Mouse (Mus musculus) limb, embryonic 11.5 days (tissue): ENCODE measurements at regions not wholly inside any gene's neighbourhood (a gene's known extent, or its start where the extent isn't known, plus 50 kb on each side); places are given as distances from the start of the nearest gene placed in this dataset.

Experiments
- ATAC-seq: fragments of 200-750 bp; cut with Nextera tagmentation; 2 replicates; pipeline ENCODE4 v1.8.0; 2017; ENCODE audit warnings: low read depth; ENCODE audit not compliant: insufficient number of reproducible peaks, low FRiP score, low TSS enrichment
- DNase-seq: peaks from one replicate; pipeline ENCODE4 v3.0.0-alpha.2; 2015; ENCODE audit warnings: low spot score
- H3K27ac ChIP-seq: fragments of 300-500 bp; sonication (generic); replicated peaks from 2 replicates; pipeline ENCODE4 v1.5.1; 2014; ENCODE audit warnings: low read depth, mild to moderate bottlenecking, low read length
- H3K27me3 ChIP-seq: fragments of 300-500 bp; sonication (generic); 2 replicates; pipeline ENCODE4 v1.6.1; 2014; ENCODE audit warnings: mild to moderate bottlenecking, low read length, mixed read lengths; ENCODE audit not compliant: control insufficient read depth, insufficient read depth
- H3K36me3 ChIP-seq: fragments of 300-500 bp; sonication (generic); 2 replicates; pipeline ENCODE4 v1.6.1; 2014; ENCODE audit warnings: mild to moderate bottlenecking, low read length, moderate library complexity, mixed read lengths; ENCODE audit not compliant: control insufficient read depth, insufficient read depth
- H3K4me1 ChIP-seq: fragments of 300-500 bp; sonication (generic); 2 replicates; pipeline ENCODE4 v1.6.1; 2014; ENCODE audit warnings: low read length, mixed read lengths; ENCODE audit not compliant: control insufficient read depth, insufficient read depth
- H3K4me2 ChIP-seq: fragments of 300-500 bp; sonication (generic); 2 replicates; pipeline ENCODE4 v1.6.1; 2014; ENCODE audit warnings: low read depth, mild to moderate bottlenecking, moderate library complexity; ENCODE audit not compliant: severe bottlenecking
- H3K4me3 ChIP-seq: fragments of 300-500 bp; sonication (generic); 2 replicates; pipeline ENCODE4 v1.5.1; 2014; ENCODE audit warnings: low read depth, low read length
- H3K9ac ChIP-seq: fragments of 300-500 bp; sonication (generic); 2 replicates; pipeline ENCODE4 v1.6.1; 2014; ENCODE audit warnings: mild to moderate bottlenecking, low read length
- H3K9me3 ChIP-seq: fragments of 300-500 bp; sonication (generic); 2 replicates; pipeline ENCODE4 v1.6.1; 2016; ENCODE audit warnings: low read length; ENCODE audit not compliant: control insufficient read depth
- WGBS: fragments of 180-500 bp; shearing (Covaris S2); extraction: QIAGEN DNeasy Blood & Tissue Kit; methylation state at CpG from one replicate; pipeline ENCODE4 v1.1.7; 2014; 5-methylcytosine and 5-hydroxymethylcytosine counted together

- WGBS = 27% methylated on average over 16 of the region's 16 CpGs
- Histone ChIP-seq H3K36me3 (no peaks in the 10 kb centered on the region), H3K9me3 (no peaks in the 10 kb centered on the region), H3K4me1 (no peaks in the 10 kb centered on the region), H3K9ac (no peak overlapping the region), H3K4me2 (no peak overlapping the region), H3K27ac (no peak overlapping the region), H3K27me3 (no peaks in the 10 kb centered on the region), H3K4me3 (no peak overlapping the region)
- ATAC-seq (peak; percentile 22; the same call in 1 of the 2 replicates), DNase-seq (no peak)
Measured at GRCm38 (mm10) chr4:8423392-8424045, 184.7 kb upstream of the Car8 start.

GRCm38 (mm10) chr4:8421285-8421684 lies 182.4 kb upstream of the Car8 start:
- Histone ChIP-seq H3K9me3 (no peaks in the 10 kb centered on the region), H3K4me3 (no peak overlapping the region), H3K4me1 (no peaks in the 10 kb centered on the region), H3K4me2 (no peak overlapping the region), H3K36me3 (no peaks in the 10 kb centered on the region), H3K27me3 (no peaks in the 10 kb centered on the region), H3K9ac (no peak overlapping the region), H3K27ac (no peak overlapping the region)
- 90% methylated on average over 6 of the region's 6 CpGs for WGBS
- ATAC-seq (no peak), DNase-seq (no peak)

- no peaks in the 10 kb centered on the region for H3K36me3 ChIP-seq
- no peak overlapping the region for H3K4me2 ChIP-seq
- no peak for DNase-seq
- 24% methylated on average over 1 of the region's 1 CpGs for WGBS
- no peaks in the 10 kb centered on the region for H3K27me3 ChIP-seq
- H3K27ac ChIP-seq = no peak overlapping the region
- H3K4me3 ChIP-seq = no peak overlapping the region
- H3K9ac ChIP-seq = no peak overlapping the region
- no peak for ATAC-seq
- no peaks in the 10 kb centered on the region for H3K4me1 ChIP-seq
- no peaks in the 10 kb centered on the region for H3K9me3 ChIP-seq
Measured at GRCm38 (mm10) chr4:8418374-8419031, 179.7 kb upstream of the Car8 start.

GRCm38 (mm10) chr4:8417821-8418220 lies 179.0 kb upstream of the Car8 start:
- no peak overlapping the region for H3K9ac ChIP-seq

GRCm38 (mm10) chr4:8413307-8413706 lies 174.5 kb upstream of the Car8 start:
- H3K27ac ChIP-seq = no peak overlapping the region
- no peaks in the 10 kb centered on the region for H3K36me3 ChIP-seq
- H3K4me1 ChIP-seq = no peaks in the 10 kb centered on the region
- ATAC-seq (no peak), DNase-seq (no peak)
- no peaks in the 10 kb centered on the region for H3K27me3 ChIP-seq
- no peak overlapping the region for H3K4me3 ChIP-seq
- H3K9ac ChIP-seq = no peak overlapping the region
- no peaks in the 10 kb centered on the region for H3K9me3 ChIP-seq
- H3K4me2 ChIP-seq = no peak overlapping the region

More at GRCm38 (mm10) chr4:8417821-8418220, 179.0 kb upstream of the Car8 start:
- DNase-seq (no peak), ATAC-seq (no peak)
- no peak overlapping the region for H3K4me3 ChIP-seq
- H3K27ac ChIP-seq = no peak overlapping the region
- H3K27me3 ChIP-seq = no peaks in the 10 kb centered on the region
- no peak overlapping the region for H3K4me2 ChIP-seq
- H3K36me3 ChIP-seq = no peaks in the 10 kb centered on the region
- no peaks in the 10 kb centered on the region for H3K4me1 ChIP-seq
- no peaks in the 10 kb centered on the region for H3K9me3 ChIP-seq
- WGBS = 45% methylated on average over 5 of the region's 5 CpGs

- no peaks in the 10 kb centered on the region for H3K4me1 ChIP-seq
- no peaks in the 10 kb centered on the region for H3K27me3 ChIP-seq
- H3K4me3 ChIP-seq = no peak overlapping the region
- H3K9ac ChIP-seq = no peak overlapping the region
- DNase-seq = no peak
- ATAC-seq = no peak
- 92% methylated on average over 2 of the region's 2 CpGs for WGBS
- no peaks in the 10 kb centered on the region for H3K36me3 ChIP-seq
- no peaks in the 10 kb centered on the region for H3K9me3 ChIP-seq
- no peak overlapping the region for H3K4me2 ChIP-seq
- no peak overlapping the region for H3K27ac ChIP-seq
Measured at GRCm38 (mm10) chr4:8400069-8400468, 161.2 kb upstream of the Car8 start.

- H3K27ac ChIP-seq = no peak overlapping the region
- H3K27me3 ChIP-seq = no peaks in the 10 kb centered on the region
- no peak overlapping the region for H3K9ac ChIP-seq
- no peaks in the 10 kb centered on the region for H3K9me3 ChIP-seq
- DNase-seq (no peak), ATAC-seq (no peak)
- 54% methylated on average over 1 of the region's 1 CpGs for WGBS
- no peaks in the 10 kb centered on the region for H3K4me1 ChIP-seq
- no peak overlapping the region for H3K4me2 ChIP-seq
- no peak overlapping the region for H3K4me3 ChIP-seq
- no peaks in the 10 kb centered on the region for H3K36me3 ChIP-seq
Measured at GRCm38 (mm10) chr4:8399430-8399829, 160.6 kb upstream of the Car8 start.

GRCm38 (mm10) chr4:8398969-8399368 lies 160.1 kb upstream of the Car8 start:
- Histone ChIP-seq H3K36me3 (no peaks in the 10 kb centered on the region), H3K27me3 (no peaks in the 10 kb centered on the region), H3K9me3 (no peaks in the 10 kb centered on the region), H3K9ac (no peak overlapping the region), H3K4me1 (no peaks in the 10 kb centered on the region), H3K4me2 (no peak overlapping the region), H3K27ac (no peak overlapping the region), H3K4me3 (no peak overlapping the region)
- ATAC-seq (no peak), DNase-seq (no peak)
- 81% methylated on average over 4 of the region's 4 CpGs for WGBS

- Histone ChIP-seq H3K4me2 (no peak overlapping the region), H3K4me3 (no peak overlapping the region), H3K9me3 (no peaks in the 10 kb centered on the region), H3K36me3 (no peaks in the 10 kb centered on the region), H3K4me1 (no peaks in the 10 kb centered on the region), H3K27me3 (no peaks in the 10 kb centered on the region), H3K9ac (no peak overlapping the region), H3K27ac (no peak overlapping the region)
- DNase-seq = no peak
- 97% methylated on average over 11 of the region's 11 CpGs for WGBS
- ATAC-seq = no peak
Measured at GRCm38 (mm10) chr4:8383162-8383561, 144.3 kb upstream of the Car8 start.
